Mouse (Mus musculus) small intestine, adult 2 months (tissue): ENCODE measurements at regions not wholly inside any gene's neighbourhood (a gene's known extent, or its start where the extent isn't known, plus 50 kb on each side); places are given as distances from the start of the nearest gene placed in this dataset.

Experiments
- CTCF ChIP-seq: fragments of 200-500 bp; IDR thresholded peaks from 2 replicates; pipeline ENCODE4 v1.5.1; 2012; ENCODE audit warnings: low read depth, mild to moderate bottlenecking, control low read depth, inconsistent platforms, low read length, moderate library complexity, mixed read lengths; ENCODE audit not compliant: insufficient replicate concordance, insufficient read length; ENCODE audit errors: extremely low read depth
- POLR2A ChIP-seq: fragments of 200-500 bp; IDR thresholded peaks from 2 replicates; pipeline ENCODE4 v1.6.1; 2012; ENCODE audit warnings: low read depth, mild to moderate bottlenecking, control low read depth, inconsistent platforms, low read length, moderate library complexity

DNA sequence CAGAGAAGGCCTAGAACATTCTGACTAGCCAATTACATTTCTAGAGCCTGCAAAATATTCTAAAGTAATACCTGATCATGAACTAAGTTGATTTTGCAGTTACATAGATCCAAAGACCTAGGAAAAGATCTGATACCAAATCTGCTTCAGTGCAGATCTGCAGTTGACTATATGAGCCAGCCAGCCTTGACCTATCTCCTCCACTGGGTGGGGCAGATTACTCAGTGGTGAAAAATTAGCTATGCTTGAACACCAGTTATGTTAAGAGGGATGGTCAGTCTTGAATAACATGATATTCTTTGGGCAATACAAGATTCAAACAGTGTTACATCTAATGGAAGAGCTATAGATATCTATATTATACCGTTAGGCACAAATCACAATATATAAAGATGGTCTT, 269.0 kb downstream of the Gm11361 start:
- no peak for TF ChIP-seq POLR2A
- no peak for TF ChIP-seq CTCF
